Mouse (Mus musculus): ENCODE measurements around the gene Brox. TPM values are rescaled to one million over a fixed set of nuclear protein-coding genes. Genes with fewer than 3 reads are reported as not detected.
"Not testable (repeated sequence)": the region's sequence is repeated elsewhere in the genome, so short reads cannot be mapped to it uniquely, and the experiment has no call there.

Gene Brox
- polyA plus RNA-seq (2015; fragmentation: Nextera tagmentation; extraction: Ambion mirVana) = 17.4 and 22.1 TPM in 2 replicates

DNA sequence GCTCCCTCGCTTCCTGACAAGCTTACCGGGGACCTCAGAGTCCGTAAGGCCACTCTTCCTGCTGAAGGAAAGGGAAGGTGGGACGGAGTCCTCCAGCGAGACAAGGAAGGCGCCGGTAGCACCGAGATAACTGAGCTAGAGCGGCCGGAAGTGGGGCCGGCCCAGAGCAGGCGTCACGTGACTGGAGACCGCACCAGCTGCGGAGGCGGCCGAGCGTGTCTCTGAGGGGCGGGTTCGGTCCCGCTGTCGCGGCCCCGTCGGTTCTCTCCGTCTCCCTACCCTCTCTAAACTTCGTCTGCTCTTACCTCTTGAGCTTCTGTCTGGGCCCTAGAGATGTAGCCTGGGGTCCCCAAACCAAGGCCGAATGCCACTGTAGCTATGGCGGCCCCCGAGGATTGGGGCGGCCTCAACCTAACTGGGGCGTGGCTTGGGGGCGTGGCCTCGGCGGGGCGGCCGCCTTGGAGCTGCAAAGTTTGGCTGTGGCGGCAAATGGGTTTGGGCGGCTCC, at the start of gene Brox:
Gene Brox, minus strand, starts transcription at position 393 of the 507 bp plus-strand sequence.
- H3K9ac ChIP-seq = peak within 1 kb of the TSS; percentile 77
- H3K4me3 ChIP-seq (replicated peaks) = peak within 1 kb of the TSS; percentile 66
- ATAC-seq (ENCODE audit: low read depth) (peak; percentile 88), DNase-seq (peak; percentile 92)
- no peaks in the 10 kb centered on the region for H3K27me3 ChIP-seq
- H3K36me3 ChIP-seq = peaks cover 20% of the 10 kb centered on the region
- peaks cover 7% of the 10 kb centered on the region; the same call in 1 of the 2 replicates for H3K4me1 ChIP-seq (replicated peaks)
- H3K4me2 ChIP-seq = peak within 1 kb of the TSS; percentile 71
- no peaks in the 10 kb centered on the region for H3K9me3 ChIP-seq (replicated peaks)
- under 1% methylated on average over 39 of the region's 39 CpGs for WGBS (ENCODE audit: insufficient replicate concordance)
- peak within 1 kb of the TSS; percentile 82 for H3K27ac ChIP-seq

- no peaks in the 10 kb centered on the region for H3K9me3 ChIP-seq (replicated peaks)
- 0 out of 2 replicates have a peak overlapping the region, but pooled peaks have one; percentile 32 for H3K27ac ChIP-seq
- peak overlapping the region; percentile 95 for H3K9ac ChIP-seq
- H3K4me3 ChIP-seq (replicated peaks) = peak overlapping the region; percentile 97
- WGBS (ENCODE audit: insufficient replicate concordance) = 3% methylated on average over 10 of the region's 10 CpGs
- H3K4me2 ChIP-seq = peak overlapping the region; percentile 90
- DNase-seq (no peak), ATAC-seq (ENCODE audit: low read depth) (no peak)
- peaks cover 14% of the 10 kb centered on the region for H3K4me1 ChIP-seq (replicated peaks)
- H3K27me3 ChIP-seq = no peaks in the 10 kb centered on the region
- H3K36me3 ChIP-seq = peaks cover 18% of the 10 kb centered on the region
Measured at GRCm38 (mm10) chr1:183345817-183346195, 48.7 kb upstream of the Brox start.

DNA sequence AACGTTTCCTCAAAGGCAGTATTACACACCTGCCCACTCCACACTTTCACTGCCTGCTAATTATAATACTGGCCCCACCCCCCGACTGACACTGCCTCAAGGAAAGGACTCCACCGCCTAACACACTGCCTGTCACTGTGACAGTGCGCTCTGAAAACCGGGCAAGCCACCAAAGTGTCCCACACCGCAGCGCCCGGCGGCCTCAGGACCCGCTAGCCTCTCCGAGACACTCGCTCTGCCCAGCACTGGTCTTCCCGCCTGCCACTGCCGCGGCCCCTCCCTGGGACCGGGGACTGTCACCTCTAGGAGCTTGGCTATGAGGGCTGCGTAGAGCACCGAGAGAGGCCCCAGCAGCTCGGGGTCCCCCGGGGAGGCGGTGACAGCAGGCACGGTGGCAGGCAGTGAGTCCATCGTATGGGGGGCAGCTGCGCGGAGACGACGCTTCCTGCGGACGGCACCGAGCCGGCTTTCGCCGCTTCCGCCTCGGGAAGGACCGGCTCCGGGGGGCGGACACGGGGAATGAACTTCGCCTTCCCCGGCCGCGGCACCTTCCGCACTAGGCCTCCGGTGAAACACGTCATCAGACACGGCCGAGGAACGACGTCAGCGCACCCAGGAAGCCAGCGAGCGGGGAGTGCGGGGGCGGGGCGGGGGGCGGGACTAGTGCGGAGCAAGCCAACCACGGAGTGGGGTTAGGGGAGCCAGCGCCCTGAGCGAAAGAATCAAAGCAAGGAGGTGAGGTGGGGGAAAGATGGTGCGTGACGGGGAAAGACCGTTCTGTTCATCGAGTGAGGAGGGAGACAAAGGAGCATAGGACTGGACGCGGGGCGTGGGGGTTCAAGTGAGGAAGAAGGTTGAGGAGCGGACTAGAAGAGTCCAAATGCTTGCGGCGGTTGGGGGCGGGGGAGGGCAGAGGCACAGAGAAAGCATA, 48.1 kb upstream of the Brox start:
- no peaks in the 10 kb centered on the region for H3K9me3 ChIP-seq (replicated peaks)
- H3K9ac ChIP-seq = peak overlapping the region; percentile 95
- H3K27me3 ChIP-seq = no peaks in the 10 kb centered on the region
- peak; percentile 83 for DNase-seq
- H3K36me3 ChIP-seq = peaks cover 24% of the 10 kb centered on the region
- H3K4me2 ChIP-seq = peak overlapping the region; percentile 90
- WGBS (ENCODE audit: insufficient replicate concordance) = under 1% methylated on average over 72 of the region's 72 CpGs
- peak overlapping the region; percentile 97 for H3K4me3 ChIP-seq (replicated peaks)
- peak; percentile 94 for ATAC-seq (ENCODE audit: low read depth)
- H3K27ac ChIP-seq = peak overlapping the region; percentile 96
- H3K4me1 ChIP-seq (replicated peaks) = peaks cover 14% of the 10 kb centered on the region

DNA sequence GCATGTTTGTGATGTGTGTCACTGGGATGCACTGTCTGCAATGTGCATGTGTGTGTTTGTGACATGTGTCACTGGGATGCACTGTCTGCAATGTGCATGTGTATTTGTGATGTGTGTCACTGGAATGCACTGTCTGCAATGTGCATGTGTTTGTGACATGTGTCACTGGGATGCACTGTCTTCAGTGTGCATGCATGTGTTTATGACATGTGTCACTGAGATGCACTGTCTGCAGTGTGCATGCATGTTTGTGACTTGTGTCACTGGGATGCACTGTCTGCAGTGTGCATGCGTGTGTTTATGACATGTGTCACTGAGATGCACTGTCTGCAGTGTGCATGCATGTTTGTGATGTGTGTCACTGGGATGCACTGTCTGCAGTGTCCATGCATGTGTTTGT, 45.8 kb upstream of the Brox start:
- 81% methylated on average over 1 of the region's 1 CpGs for WGBS (ENCODE audit: insufficient replicate concordance)
- Histone ChIP-seq H3K4me1 (replicated peaks) (peaks cover 14% of the 10 kb centered on the region), H3K36me3 (peaks cover 27% of the 10 kb centered on the region)
- DNase-seq; H3K4me3 ChIP-seq (replicated peaks); H3K27me3 ChIP-seq; ATAC-seq (ENCODE audit: low read depth); H3K27ac ChIP-seq; H3K4me2 ChIP-seq; H3K9me3 ChIP-seq (replicated peaks); H3K9ac ChIP-seq: not testable (repeated sequence)

DNA sequence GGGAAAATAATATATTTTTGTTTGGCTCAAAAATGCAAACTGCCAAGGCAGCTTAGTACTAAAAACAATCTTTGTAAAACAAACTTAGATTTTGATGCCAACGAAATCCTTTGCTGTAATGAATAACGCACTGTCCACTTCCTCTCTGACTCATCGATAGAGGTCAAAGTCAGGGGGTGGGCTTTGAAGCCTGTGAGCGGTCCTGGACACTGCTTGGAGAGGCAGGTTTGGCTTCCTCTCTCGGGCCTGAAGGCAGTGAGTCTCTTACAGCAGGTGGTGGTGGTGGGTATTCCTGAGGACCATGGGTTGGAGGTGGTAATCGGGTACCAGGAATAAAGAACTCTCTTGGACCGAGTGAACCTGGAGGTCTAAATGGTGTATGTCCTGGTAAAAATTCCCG, 30.1 kb upstream of the Brox start:
- no peak overlapping the region for H3K4me3 ChIP-seq (replicated peaks)
- H3K27me3 ChIP-seq = no peaks in the 10 kb centered on the region
- H3K4me2 ChIP-seq = no peak overlapping the region
- DNase-seq = no peak
- no peak for ATAC-seq (ENCODE audit: low read depth)
- H3K9ac ChIP-seq = no peak overlapping the region
- no peaks in the 10 kb centered on the region for H3K9me3 ChIP-seq (replicated peaks)
- 82% methylated on average over 8 of the region's 8 CpGs for WGBS (ENCODE audit: insufficient replicate concordance)
- no peaks in the 10 kb centered on the region for H3K4me1 ChIP-seq (replicated peaks)
- peaks cover 86% of the 10 kb centered on the region for H3K36me3 ChIP-seq
- H3K27ac ChIP-seq = no peak overlapping the region

DNA sequence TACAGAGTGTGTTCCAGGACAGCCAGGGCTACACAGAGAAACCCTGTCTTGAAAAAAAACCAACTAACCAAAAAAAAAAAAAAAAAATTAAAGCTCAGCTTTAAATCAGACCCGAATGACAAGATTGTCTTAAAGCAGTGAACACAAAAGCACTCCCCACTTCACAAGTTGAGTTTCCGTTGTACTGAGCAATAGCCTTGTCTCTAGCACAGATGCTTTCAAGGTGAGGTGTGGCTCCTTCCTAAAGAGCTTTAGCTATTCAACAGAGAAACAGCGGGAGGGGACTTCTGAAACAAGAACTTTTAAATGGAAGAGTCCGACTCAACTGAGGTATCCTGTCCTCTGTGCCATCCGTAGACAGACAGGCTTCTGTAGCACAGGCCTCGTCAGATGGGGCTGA, 27.4 kb upstream of the Brox start:
- DNase-seq = no peak
- Histone ChIP-seq H3K9ac (no peak overlapping the region), H3K27me3 (no peaks in the 10 kb centered on the region), H3K4me2 (no peak overlapping the region), H3K36me3 (peaks cover 82% of the 10 kb centered on the region), H3K4me1 (replicated peaks) (no peaks in the 10 kb centered on the region), H3K27ac (no peak overlapping the region), H3K9me3 (replicated peaks) (no peaks in the 10 kb centered on the region), H3K4me3 (replicated peaks) (no peak overlapping the region)
- ATAC-seq (ENCODE audit: low read depth) = no peak
- WGBS (ENCODE audit: insufficient replicate concordance) = 86% methylated on average over 6 of the region's 6 CpGs

GRCm38 (mm10) chr1:183323923-183324322, 26.9 kb upstream of the Brox start:
- peaks cover 82% of the 10 kb centered on the region for H3K36me3 ChIP-seq
- ATAC-seq (ENCODE audit: low read depth) = no peak
- 89% methylated on average over 2 of the region's 2 CpGs for WGBS (ENCODE audit: insufficient replicate concordance)

DNA sequence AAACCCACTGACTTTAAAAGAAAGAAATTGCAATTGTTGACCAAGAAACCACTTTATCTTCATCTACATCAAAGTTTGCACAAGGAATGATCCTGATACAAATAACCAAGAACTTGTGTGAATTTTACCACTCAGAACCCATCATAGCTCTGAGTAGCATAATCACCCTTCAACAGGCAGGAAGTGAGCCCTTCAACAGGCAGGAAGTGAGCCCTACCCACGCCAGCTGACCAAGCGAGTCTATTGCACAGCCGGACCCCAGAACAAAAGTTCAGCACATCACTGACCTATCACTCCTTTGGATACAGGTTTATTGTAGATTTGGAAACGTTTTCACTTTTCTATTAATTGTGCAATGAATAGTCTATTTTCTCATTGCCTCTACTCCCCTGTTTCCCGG, 25.4 kb upstream of the Brox start:
- not testable (repeated sequence) for H3K9me3 ChIP-seq (replicated peaks); DNase-seq; H3K27ac ChIP-seq; H3K4me2 ChIP-seq; H3K4me1 ChIP-seq (replicated peaks); H3K4me3 ChIP-seq (replicated peaks); H3K9ac ChIP-seq; ATAC-seq (ENCODE audit: low read depth); H3K27me3 ChIP-seq
- 70% methylated on average over 5 of the region's 5 CpGs for WGBS (ENCODE audit: insufficient replicate concordance)
- peaks cover 81% of the 10 kb centered on the region for H3K36me3 ChIP-seq

More at GRCm38 (mm10) chr1:183323923-183324322, 26.9 kb upstream of the Brox start:
- Histone ChIP-seq H3K27ac (no peak overlapping the region), H3K27me3 (no peaks in the 10 kb centered on the region), H3K4me1 (replicated peaks) (no peaks in the 10 kb centered on the region), H3K4me2 (no peak overlapping the region), H3K9ac (no peak overlapping the region), H3K9me3 (replicated peaks) (no peaks in the 10 kb centered on the region), H3K4me3 (replicated peaks) (no peak overlapping the region)
- no peak for DNase-seq

- no peak for ATAC-seq (ENCODE audit: low read depth)
- Histone ChIP-seq H3K36me3 (peaks cover 81% of the 10 kb centered on the region), H3K9ac (no peak overlapping the region), H3K4me3 (replicated peaks) (no peak overlapping the region), H3K4me1 (replicated peaks) (no peaks in the 10 kb centered on the region), H3K4me2 (no peak overlapping the region), H3K27ac (no peak overlapping the region), H3K27me3 (no peaks in the 10 kb centered on the region), H3K9me3 (replicated peaks) (no peaks in the 10 kb centered on the region)
- 48% methylated on average over 3 of the region's 3 CpGs for WGBS (ENCODE audit: insufficient replicate concordance)
- no peak for DNase-seq
Measured at GRCm38 (mm10) chr1:183320708-183321107, 23.6 kb upstream of the Brox start.

- no peaks in the 10 kb centered on the region for H3K9me3 ChIP-seq (replicated peaks)
- H3K4me1 ChIP-seq (replicated peaks) = no peaks in the 10 kb centered on the region; the same call in 1 of the 2 replicates
- H3K36me3 ChIP-seq = peaks cover 74% of the 10 kb centered on the region
- no peak for ATAC-seq (ENCODE audit: low read depth)
- 79% methylated on average over 2 of the region's 2 CpGs for WGBS (ENCODE audit: insufficient replicate concordance)
- H3K4me2 ChIP-seq = no peak overlapping the region
- no peak overlapping the region for H3K4me3 ChIP-seq (replicated peaks)
- H3K9ac ChIP-seq = no peak overlapping the region
- no peak for DNase-seq
- no peak overlapping the region for H3K27ac ChIP-seq
- H3K27me3 ChIP-seq = no peaks in the 10 kb centered on the region
Measured at GRCm38 (mm10) chr1:183315783-183316182, 18.7 kb upstream of the Brox start.

- WGBS (ENCODE audit: insufficient replicate concordance) = 68% methylated on average over 2 of the region's 2 CpGs
- Histone ChIP-seq H3K27ac (no peak overlapping the region), H3K4me2 (no peak overlapping the region), H3K9me3 (replicated peaks) (no peaks in the 10 kb centered on the region), H3K27me3 (no peaks in the 10 kb centered on the region), H3K4me3 (replicated peaks) (no peak overlapping the region), H3K4me1 (replicated peaks) (no peaks in the 10 kb centered on the region; the same call in 1 of the 2 replicates), H3K36me3 (peaks cover 64% of the 10 kb centered on the region), H3K9ac (no peak overlapping the region)
- no peak for ATAC-seq (ENCODE audit: low read depth)
- DNase-seq = no peak
Measured at GRCm38 (mm10) chr1:183312076-183312475, 15.0 kb upstream of the Brox start.

All from liver, embryonic 13.5 days (tissue).